Mouse (Mus musculus) CH12.LX (cell line): ENCODE measurements around the gene Gas2l1.

Experiments
- CTCF ChIP-seq, 2 experiments: IDR thresholded peaks in 1 of 2; conservative IDR thresholded peaks in 1 of 2; 2 replicates each; pipeline ENCODE4 v1.5.1; 2011 to 2012; ENCODE audit warnings: low read depth in 2 of 2, low read length in 2 of 2, improper control_type of control experiment in 1 of 2, inconsistent platforms in 1 of 2, mild to moderate bottlenecking in 1 of 2, moderate library complexity in 1 of 2
- E2F4 ChIP-seq: IDR thresholded peaks from 2 replicates; pipeline ENCODE4 v1.6.1; 2011; ENCODE audit warnings: low read depth, low read length, improper control_type of control experiment; ENCODE audit not compliant: insufficient replicate concordance
- EP300 ChIP-seq: IDR thresholded peaks from 2 replicates; pipeline ENCODE4 v1.6.1; 2011; ENCODE audit warnings: low read length, improper control_type of control experiment
- IRF4 ChIP-seq: IDR thresholded peaks from 2 replicates; pipeline ENCODE4 v1.6.1; 2014; ENCODE audit warnings: low read depth, mild to moderate bottlenecking, inconsistent platforms, low read length, improper control_type of control experiment
- MAZ ChIP-seq: IDR thresholded peaks from 2 replicates; pipeline ENCODE4 v1.6.1; 2012; ENCODE audit warnings: low read depth, mild to moderate bottlenecking, inconsistent platforms, low read length, improper control_type of control experiment, moderate library complexity
- MXI1 ChIP-seq: IDR thresholded peaks from 2 replicates; pipeline ENCODE4 v1.6.1; 2011; ENCODE audit warnings: mild to moderate bottlenecking, low read depth, low read length, improper control_type of control experiment
- POLR2A ChIP-seq: IDR thresholded peaks from 2 replicates; pipeline ENCODE4 v1.6.1; 2011; ENCODE audit warnings: low read depth, mild to moderate bottlenecking, improper control_type of control experiment, low read length
- SIN3A ChIP-seq: IDR thresholded peaks from 2 replicates; pipeline ENCODE4 v1.6.1; 2012; ENCODE audit warnings: low read length, improper control_type of control experiment, inconsistent platforms
- SMC3 ChIP-seq: IDR thresholded peaks from 2 replicates; pipeline ENCODE4 v1.6.1; 2011; ENCODE audit warnings: low read depth, low read length, improper control_type of control experiment
- TBP ChIP-seq: conservative IDR thresholded peaks from 2 replicates; pipeline ENCODE4 v1.6.1; 2011; ENCODE audit warnings: low read depth, low read length, improper control_type of control experiment
- UBTF ChIP-seq: IDR thresholded peaks from 2 replicates; pipeline ENCODE4 v1.6.1; 2012; ENCODE audit warnings: low read depth, mild to moderate bottlenecking, inconsistent platforms, low read length, improper control_type of control experiment, moderate library complexity
- USF2 ChIP-seq: conservative IDR thresholded peaks from 2 replicates; pipeline ENCODE4 v1.6.1; 2011; ENCODE audit warnings: low read depth, low read length, improper control_type of control experiment
- ZC3H11A ChIP-seq: IDR thresholded peaks from 2 replicates; pipeline ENCODE4 v1.6.1; 2012; ENCODE audit warnings: low read depth, mild to moderate bottlenecking, inconsistent platforms, low read length, improper control_type of control experiment

DNA sequence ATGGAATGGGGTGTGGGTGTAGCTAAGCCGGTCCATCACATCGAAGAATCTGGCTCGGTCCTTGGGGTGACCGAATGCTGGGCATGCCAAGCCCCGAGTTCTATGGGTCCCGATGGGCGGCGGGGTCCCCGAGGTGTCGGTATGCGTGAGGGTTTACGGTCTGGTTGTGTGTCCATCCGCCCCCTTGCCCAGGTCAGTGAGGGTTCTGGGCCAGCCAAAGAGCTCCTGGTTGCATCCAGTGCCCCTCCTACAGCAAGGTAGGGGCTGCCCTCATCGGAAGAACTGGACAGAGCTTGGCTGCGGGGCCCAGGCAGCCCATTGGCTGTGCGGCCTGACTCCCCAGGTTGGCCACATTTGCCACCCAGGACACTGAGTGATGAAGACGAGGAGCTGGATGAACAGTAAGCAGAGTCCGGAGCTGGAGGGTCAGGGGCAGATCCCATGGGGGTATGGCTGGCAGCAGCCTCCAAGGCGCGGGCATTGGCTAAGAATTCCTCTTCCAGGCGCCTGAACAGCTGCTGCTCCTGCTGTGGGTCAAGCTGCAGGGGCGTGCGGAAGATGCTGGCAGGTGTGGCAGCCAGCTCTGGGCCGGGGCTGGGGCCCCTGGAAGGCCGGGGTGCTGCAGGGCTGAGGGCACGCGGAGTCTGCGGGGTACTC lies 4.2 kb downstream of the Gas2l1 start:
- TF ChIP-seq MAZ = no peak
- no peak for TF ChIP-seq IRF4
- TF ChIP-seq POLR2A = no peak
- TF ChIP-seq SIN3A = no peak
- TF ChIP-seq CTCF (conservative IDR thresholded peaks at IDR 0.05 in 1 of 2, IDR thresholded peaks at IDR 0.05 in 1 of 2; ENCODE audit: low read depth in 2 of 2, low read length in 2 of 2) = no peak
- TF ChIP-seq MXI1 = no peak
- TF ChIP-seq UBTF = no peak
- no peak for TF ChIP-seq ZC3H11A
- no peak for TF ChIP-seq EP300
- no peak for TF ChIP-seq TBP
- TF ChIP-seq E2F4 = no peak
- no peak for TF ChIP-seq USF2
- no peak for TF ChIP-seq SMC3
